Mouse (Mus musculus) hindbrain, postnatal 0 days (tissue): ENCODE results near the gene Ccdc88c. TPM values are rescaled to one million over a fixed set of nuclear protein-coding genes. Genes with fewer than 3 reads are reported as not detected.

Experiments
- ATAC-seq: fragments of 200-750 bp; cut with Nextera tagmentation; 2 replicates; pipeline ENCODE4 v1.8.0; 2017; ENCODE audit warnings: mild to moderate bottlenecking, moderate TSS enrichment, moderate library complexity
- DNase-seq: peaks from one replicate; pipeline ENCODE4 v3.0.0-alpha.2; 2015; ENCODE audit warnings: low spot score
- H3K27ac ChIP-seq: fragments of 300-500 bp; sonication (generic); 2 replicates; pipeline ENCODE4 v1.5.1; 2014; ENCODE audit warnings: mild to moderate bottlenecking
- H3K27me3 ChIP-seq: fragments of 300-500 bp; sonication (generic); 2 replicates; pipeline ENCODE4 v1.6.1; 2014; ENCODE audit warnings: low read length, mixed read lengths; ENCODE audit not compliant: insufficient read depth
- H3K36me3 ChIP-seq: fragments of 300-500 bp; sonication (generic); 2 replicates; pipeline ENCODE4 v1.6.1; 2014; ENCODE audit warnings: low read length, mixed read lengths; ENCODE audit not compliant: insufficient read depth
- H3K4me1 ChIP-seq: fragments of 300-500 bp; sonication (generic); 2 replicates; pipeline ENCODE4 v1.6.1; 2014; ENCODE audit warnings: antibody characterized with exemption, low read length, mixed read lengths; ENCODE audit not compliant: insufficient read depth
- H3K4me2 ChIP-seq: fragments of 300-500 bp; sonication (generic); 2 replicates; pipeline ENCODE4 v1.6.1; 2014; ENCODE audit warnings: low read depth, mild to moderate bottlenecking, low read length, moderate library complexity, mixed read lengths
- H3K4me3 ChIP-seq: fragments of 300-500 bp; sonication (generic); 2 replicates; pipeline ENCODE4 v1.5.1; 2014; ENCODE audit warnings: low read length
- H3K9ac ChIP-seq: fragments of 300-500 bp; sonication (generic); replicated peaks from 2 replicates; pipeline ENCODE4 v1.6.1; 2014; ENCODE audit warnings: mild to moderate bottlenecking, low read length, moderate library complexity, mixed read lengths
- H3K9me3 ChIP-seq: fragments of 300-500 bp; sonication (generic); 2 replicates; pipeline ENCODE4 v1.6.1; 2016; ENCODE audit warnings: low read length, mixed read lengths
- CTCF ChIP-seq: IDR thresholded peaks from 2 replicates; pipeline ENCODE4 v1.5.1; 2016; ENCODE audit warnings: antibody characterized with exemption, control low read depth, low read depth
- WGBS: fragments of 180-500 bp; shearing (Covaris S2); extraction: QIAGEN DNeasy Blood & Tissue Kit; methylation state at CpG from one replicate; pipeline ENCODE4 v1.1.7; 2014; 5-methylcytosine and 5-hydroxymethylcytosine counted together
- polyA plus RNA-seq: library from polyadenylated mRNA; unstranded; fragments of >200 nt; fragmentation: Nextera tagmentation; extraction: Ambion mirVana; gene quantifications from 2 replicates; pipeline ENCODE4 v1.2.1, GENCODE M21; 2015
- total RNA-seq: library from RNA; depleted of rRNA; stranded (reverse); fragments of >200 nt; gene quantifications from 2 replicates; pipeline ENCODE4 v1.2.3, GENCODE M21; 2014

The Ccdc88c gene
- total and polyA plus RNA-seq, 2 experiments from 2014 or later = 11.2 to 17.7 TPM

DNA sequence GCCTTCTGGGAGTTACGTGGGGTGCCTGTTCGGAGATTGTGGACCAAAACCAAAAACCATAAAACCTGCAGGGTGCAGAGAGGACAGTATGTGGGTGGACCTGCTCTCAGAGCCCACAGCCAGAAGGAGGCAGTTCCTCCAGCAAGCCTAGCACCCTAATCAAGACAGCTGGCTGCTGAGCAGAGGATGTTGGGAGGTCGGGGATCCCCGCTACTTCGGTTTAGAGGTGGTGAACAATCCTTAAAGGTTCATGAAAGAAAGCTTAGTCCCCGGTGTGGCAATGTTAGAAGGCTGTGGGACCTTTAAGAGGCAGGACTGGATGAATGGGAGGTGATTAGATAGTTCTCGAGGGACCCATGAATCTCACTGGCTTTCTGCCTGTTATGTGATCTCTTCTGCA lies 36.4 kb downstream of the Ccdc88c start:
- Histone ChIP-seq H3K4me3 (no peak overlapping the region), H3K27ac (no peak overlapping the region), H3K9ac (no peak overlapping the region), H3K9me3 (no peaks in the 10 kb centered on the region), H3K4me2 (no peak overlapping the region), H3K36me3 (no peaks in the 10 kb centered on the region), H3K27me3 (no peaks in the 10 kb centered on the region), H3K4me1 (peaks cover 29% of the 10 kb centered on the region; the same call in 1 of the 2 replicates)
- 83% methylated on average over 7 of the region's 7 CpGs for WGBS
- DNase-seq (no peak), ATAC-seq (no peak)
- no peak for TF ChIP-seq CTCF

DNA sequence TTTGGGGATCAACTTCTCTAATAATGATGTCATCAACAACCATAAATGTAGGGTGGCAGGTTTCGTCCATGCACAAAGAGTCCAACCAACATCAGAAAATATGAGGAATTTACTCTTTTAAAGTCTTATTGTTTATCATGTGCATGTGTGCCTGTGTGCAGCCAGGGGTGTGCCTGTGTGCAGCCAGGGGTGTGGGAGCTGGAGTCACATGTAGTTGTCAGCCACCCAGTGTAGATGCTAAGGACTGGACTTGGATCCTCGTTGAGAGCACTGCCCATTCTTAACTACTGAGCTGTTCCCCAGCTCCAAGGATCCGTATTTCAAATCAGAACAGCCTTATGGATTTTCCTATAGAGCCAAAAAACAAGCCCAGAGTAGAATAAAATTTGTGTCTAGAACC lies 37.7 kb downstream of the Ccdc88c start:
- H3K27ac ChIP-seq = peak overlapping the region; percentile 49; the same call in 1 of the 2 replicates
- H3K4me1 ChIP-seq = peaks cover 26% of the 10 kb centered on the region; the same call in 1 of the 2 replicates
- H3K4me3 ChIP-seq = no peak overlapping the region
- no peaks in the 10 kb centered on the region for H3K36me3 ChIP-seq
- H3K9me3 ChIP-seq = no peaks in the 10 kb centered on the region
- H3K4me2 ChIP-seq = no peak overlapping the region
- 76% methylated on average over 3 of the region's 3 CpGs for WGBS
- ATAC-seq = no peak
- no peak overlapping the region for H3K9ac ChIP-seq
- H3K27me3 ChIP-seq = no peaks in the 10 kb centered on the region
- no peak for TF ChIP-seq CTCF
- DNase-seq = no peak

DNA sequence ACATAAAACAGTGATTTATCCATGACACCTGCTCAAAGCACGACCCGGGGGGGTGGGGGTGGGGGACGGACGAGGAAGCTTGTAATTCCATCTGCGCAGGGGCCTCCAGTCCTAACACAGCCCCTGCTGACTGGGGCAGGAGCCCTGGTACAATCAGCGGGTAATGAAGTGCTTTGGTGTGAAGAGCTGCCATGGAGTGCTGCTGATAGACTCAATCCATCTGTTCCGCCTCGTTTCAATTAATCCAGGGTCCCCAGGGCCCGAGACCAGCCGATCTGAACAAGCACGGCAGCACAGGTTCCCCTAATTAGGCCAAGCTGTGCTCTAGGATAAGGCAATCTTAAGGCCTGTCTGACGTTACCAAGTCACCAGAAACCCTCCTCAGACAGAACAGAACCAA lies 38.6 kb downstream of the Ccdc88c start:
- no peaks in the 10 kb centered on the region for H3K36me3 ChIP-seq
- peaks cover 19% of the 10 kb centered on the region for H3K4me1 ChIP-seq
- H3K4me3 ChIP-seq = no peak overlapping the region
- DNase-seq (peak; percentile 82), ATAC-seq (peak; percentile 61)
- no peaks in the 10 kb centered on the region for H3K9me3 ChIP-seq
- WGBS = 17% methylated on average over 12 of the region's 12 CpGs
- TF ChIP-seq CTCF = no peak
- H3K9ac ChIP-seq = no peak overlapping the region
- H3K27me3 ChIP-seq = no peaks in the 10 kb centered on the region
- peak overlapping the region; percentile 49; the same call in 1 of the 2 replicates for H3K27ac ChIP-seq
- H3K4me2 ChIP-seq = no peak overlapping the region

DNA sequence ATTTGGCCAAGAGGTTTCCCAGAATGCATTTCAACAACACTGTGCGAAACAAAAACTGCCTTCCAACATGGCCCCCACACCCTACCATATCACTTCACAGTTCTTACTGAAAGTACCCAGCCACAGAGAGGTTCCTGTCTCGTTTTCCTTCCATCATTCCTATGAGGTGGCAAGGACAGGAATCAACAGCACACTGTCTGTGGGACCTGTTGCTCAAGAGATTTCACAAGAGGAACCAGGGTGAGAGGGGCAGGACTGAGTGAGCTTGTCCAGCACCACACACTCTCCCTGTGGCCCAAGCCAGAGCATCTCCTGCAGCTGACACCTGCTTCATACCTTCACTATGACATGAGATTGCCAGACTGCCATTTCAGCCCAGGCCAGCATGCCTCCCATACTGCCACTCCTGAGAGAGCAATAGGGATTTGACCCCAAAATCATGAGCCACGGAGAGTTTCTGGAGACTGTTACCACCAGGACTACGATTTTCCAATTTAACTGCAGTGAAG lies 39.0 kb downstream of the Ccdc88c start:
- no peak for DNase-seq
- H3K4me2 ChIP-seq = no peak overlapping the region

DNA sequence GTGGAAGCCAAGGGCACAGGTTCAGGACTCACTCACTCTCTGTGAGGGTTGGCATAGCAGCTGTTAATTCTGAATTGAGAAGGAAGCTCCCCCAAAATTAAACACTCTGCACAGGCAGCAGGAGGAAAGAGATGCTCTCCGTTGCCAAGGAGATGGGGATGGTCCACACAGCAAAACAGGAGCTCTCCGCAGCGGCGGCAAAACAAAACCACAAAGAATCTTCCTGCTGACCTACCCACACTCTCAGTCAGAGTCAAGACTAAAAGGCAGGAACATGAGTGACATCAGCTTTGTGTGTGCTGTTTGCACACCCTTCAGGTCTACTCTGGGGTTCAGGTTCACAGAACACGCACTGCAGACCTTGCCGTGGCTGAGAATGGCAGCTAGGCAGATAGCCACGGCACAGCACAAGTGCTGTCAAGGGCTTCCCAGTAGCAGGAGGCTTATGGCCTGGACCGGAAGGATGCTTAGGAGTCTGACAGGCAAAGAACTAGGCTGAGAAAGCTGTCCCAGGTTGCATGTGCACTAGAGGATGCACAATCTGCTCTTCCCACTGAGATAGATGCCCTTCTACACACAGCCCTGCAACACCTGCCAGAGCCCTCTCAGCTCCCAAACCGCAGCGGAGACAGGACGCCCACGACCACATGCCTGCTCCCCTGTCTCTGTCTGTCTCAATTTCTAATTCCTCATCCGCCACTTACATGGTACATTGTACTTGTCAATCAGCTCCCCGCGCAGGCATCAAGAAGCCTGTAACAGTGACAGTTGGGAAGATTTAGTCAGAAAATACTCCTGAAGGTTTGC lies 40.3 kb downstream of the Ccdc88c start:
- Histone ChIP-seq H3K4me1 (peaks cover 17% of the 10 kb centered on the region), H3K27ac (peak overlapping the region; percentile 65), H3K4me3 (no peak overlapping the region), H3K27me3 (no peaks in the 10 kb centered on the region), H3K36me3 (no peaks in the 10 kb centered on the region), H3K9ac (0 out of 2 replicates have a peak overlapping the region, but pooled peaks have one; percentile 21), H3K9me3 (no peaks in the 10 kb centered on the region), H3K4me2 (no peak overlapping the region)
- no peak for TF ChIP-seq CTCF
- DNase-seq (peak; percentile 48), ATAC-seq (no peak)
- 27% methylated on average over 15 of the region's 15 CpGs for WGBS

More for the DNA sequence above, 39.0 kb downstream of the Ccdc88c start:
- 59% methylated on average over 4 of the region's 4 CpGs for WGBS
- Histone ChIP-seq H3K4me3 (no peak overlapping the region), H3K36me3 (no peaks in the 10 kb centered on the region), H3K27ac (peak overlapping the region; percentile 49; the same call in 1 of the 2 replicates), H3K27me3 (no peaks in the 10 kb centered on the region), H3K4me1 (peaks cover 14% of the 10 kb centered on the region), H3K9me3 (no peaks in the 10 kb centered on the region), H3K9ac (no peak overlapping the region)
- no peak for TF ChIP-seq CTCF
- no peak for ATAC-seq

DNA sequence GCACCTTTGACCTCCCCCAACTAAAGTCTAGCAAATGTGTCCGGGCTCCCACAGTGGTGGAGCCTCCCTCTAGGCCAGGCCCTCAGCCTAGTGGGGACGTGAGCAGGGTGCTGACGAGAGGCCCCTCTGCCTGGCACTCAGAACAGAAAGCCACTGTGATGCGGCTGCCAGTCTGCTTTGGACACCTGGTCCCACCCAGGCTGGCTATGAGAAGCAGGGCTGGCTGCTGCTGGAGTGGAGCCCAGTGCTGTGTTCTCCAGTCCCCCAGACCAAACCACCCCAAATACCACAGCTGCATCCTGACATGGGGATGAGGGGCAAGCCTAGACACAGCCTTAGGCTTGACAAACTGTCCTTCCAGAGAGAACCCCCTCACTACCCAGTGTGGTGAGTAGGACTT lies 42.4 kb downstream of the Ccdc88c start:
- DNase-seq = peak; percentile 70
- H3K27ac ChIP-seq = peak overlapping the region; percentile 65
- ATAC-seq = peak; percentile 75
- H3K4me3 ChIP-seq = no peak overlapping the region
- WGBS = 40% methylated on average over 4 of the region's 4 CpGs
- no peaks in the 10 kb centered on the region for H3K9me3 ChIP-seq
- TF ChIP-seq CTCF = no peak
- no peak overlapping the region for H3K4me2 ChIP-seq
- H3K36me3 ChIP-seq = no peaks in the 10 kb centered on the region
- H3K27me3 ChIP-seq = no peaks in the 10 kb centered on the region
- no peak overlapping the region for H3K9ac ChIP-seq
- H3K4me1 ChIP-seq = peaks cover 23% of the 10 kb centered on the region

DNA sequence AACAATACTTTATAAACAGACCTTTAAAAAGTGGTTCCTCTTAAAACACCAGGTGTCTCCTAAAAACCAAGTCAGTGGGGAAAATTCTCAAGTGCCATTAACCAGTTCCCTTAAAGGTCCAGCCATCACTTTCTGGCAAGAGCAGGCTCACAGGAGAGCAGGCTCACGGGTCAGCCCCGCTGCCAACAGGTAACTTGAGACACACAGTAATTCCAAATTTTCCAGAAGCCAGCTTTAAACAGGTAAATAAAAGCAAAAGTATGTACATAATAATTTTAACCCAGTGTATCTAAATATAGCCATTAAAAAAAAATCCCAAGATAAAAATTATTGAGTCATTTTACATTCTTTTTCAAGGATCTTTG lies 43.1 kb downstream of the Ccdc88c start:
- Histone ChIP-seq H3K36me3 (no peaks in the 10 kb centered on the region), H3K9ac (no peak overlapping the region), H3K4me1 (peaks cover 26% of the 10 kb centered on the region), H3K9me3 (no peaks in the 10 kb centered on the region), H3K4me2 (no peak overlapping the region), H3K27ac (no peak overlapping the region; the same call in 1 of the 2 replicates), H3K27me3 (no peaks in the 10 kb centered on the region), H3K4me3 (no peak overlapping the region)
- no peak for DNase-seq
- 88% methylated on average over 2 of the region's 2 CpGs for WGBS
- no peak for TF ChIP-seq CTCF
- no peak for ATAC-seq
